Comparison of ENCODE assay signal across 29 mouse cellular contexts in genomic region chr10:44039185-44039584, GRCm38 (mm10).
DNase-seq lines count a peak whose midpoint lies in the region; ATAC-seq and TF ChIP-seq lines count a peak whose summit lies in the region.
"Had no signal": no experiment of that assay in that cellular context is flagged by ENCODE, and none has a peak within 500 bp of the region (broad histone marks: within the 10 kb centered on the region; RNA-seq: fewer than 3 reads in every experiment).

No protein-coding gene starts in this region.

- H3K36me3 ChIP-seq in stomach, postnatal 0 days (ENCODE audit: control insufficient read depth, insufficient read depth, low read length) = no peaks in the 10 kb centered on the region
- H3K36me3 ChIP-seq: embryonic facial prominence, embryonic 10.5 days; embryonic facial prominence, embryonic 13.5 days; forebrain, embryonic 15.5 days; heart, embryonic 12.5 days; heart, embryonic 15.5 days had no signal

- TF ChIP-seq CTCF in gastrocnemius, adult 2 months (IDR thresholded peaks at IDR 0.05) = no peak
- TF ChIP-seq CTCF in stomach, postnatal 0 days (IDR thresholded peaks at IDR 0.05; ENCODE audit: low read depth) = no peak

- no peaks in the 10 kb centered on the region for H3K4me1 ChIP-seq in stomach, postnatal 0 days (replicated peaks; ENCODE audit: control insufficient read depth, insufficient read depth)
- H3K4me1 ChIP-seq: forebrain, embryonic 15.5 days; heart, embryonic 12.5 days; heart, embryonic 15.5 days had no signal

- no peaks in the 10 kb centered on the region for H3K9me3 ChIP-seq in stomach, postnatal 0 days (ENCODE audit: control insufficient read depth, low read length)
- H3K9me3 ChIP-seq: embryonic facial prominence, embryonic 10.5 days; embryonic facial prominence, embryonic 13.5 days; forebrain, embryonic 15.5 days; heart, embryonic 12.5 days; heart, embryonic 15.5 days had no signal

- H3K4me2 ChIP-seq in stomach, postnatal 0 days (replicated peaks; ENCODE audit: low read depth) = no peak overlapping the region
- H3K4me2 ChIP-seq: forebrain, embryonic 15.5 days; heart, embryonic 12.5 days; heart, embryonic 15.5 days; hindbrain, embryonic 14.5 days had no signal

- intact Hi-C loops in heart, postnatal 14 days (cut with DNase I) = no loop called here
- intact Hi-C loops in gastrocnemius, adult 2 months (cut with DNase I) = no loop called here

- H3K4me3 ChIP-seq in gastrocnemius, adult 2 months = no peak overlapping the region
- H3K4me3 ChIP-seq in stomach, postnatal 0 days (ENCODE audit: low read depth, low read length) = no peak overlapping the region
- H3K4me3 ChIP-seq: embryonic facial prominence, embryonic 10.5 days; embryonic facial prominence, embryonic 13.5 days; erythroblast, embryonic 14.5 days; forebrain, embryonic 15.5 days; heart, embryonic 12.5 days; heart, embryonic 15.5 days had no signal

- DNase-seq in heart, adult 11 months = peak; percentile 23
- no peak for DNase-seq in heart, postnatal 14 days
- peak; percentile 65 for DNase-seq in adipocyte (ENCODE audit: low spot score)
- peak; percentile 91 for DNase-seq in gonadal fat pad, adult 2 months (ENCODE audit: low read depth)
- DNase-seq in kidney, postnatal 10 days = no peak
- no peak for DNase-seq in gastrocnemius, adult 2 months
- no peak for DNase-seq in stomach, postnatal 0 days (ENCODE audit: low spot score)
- DNase-seq: adrenal gland, adult 2 months; adrenal gland, postnatal 36 days; cerebellum, adult 2 months; cerebellum, postnatal 10 days; cerebellum, postnatal 36 days; embryo, embryonic 11 days; gastrocnemius, postnatal 10 days; gastrocnemius, postnatal 36 days; heart, adult 18-20 months; heart, postnatal 10 days; heart, postnatal 4 days; kidney, adult 18-20 months had no signal

- TF ChIP-seq EP300 in stomach, postnatal 0 days (optimal IDR thresholded peaks at IDR 0.05) = no peak

- H3K27ac ChIP-seq in gastrocnemius, adult 2 months = no peak overlapping the region
- no peak overlapping the region for H3K27ac ChIP-seq in stomach, postnatal 0 days (replicated peaks)
- H3K27ac ChIP-seq: embryonic facial prominence, embryonic 10.5 days; embryonic facial prominence, embryonic 13.5 days; forebrain, embryonic 15.5 days; heart, embryonic 15.5 days; hindbrain, embryonic 14.5 days; hindbrain, postnatal 0 days had no signal

- ATAC-seq in stomach, postnatal 0 days (ENCODE audit: low FRiP score, low TSS enrichment) = no peak
- ATAC-seq: forebrain, embryonic 15.5 days; hindbrain, postnatal 0 days; intestine, embryonic 16.5 days; Patski had no signal

- H3K27me3 ChIP-seq in stomach, postnatal 0 days (ENCODE audit: control insufficient read depth, insufficient read depth, low read length) = no peaks in the 10 kb centered on the region
- H3K27me3 ChIP-seq: embryonic facial prominence, embryonic 13.5 days; forebrain, embryonic 15.5 days; heart, embryonic 12.5 days; heart, embryonic 15.5 days; Patski had no signal

- no peak overlapping the region for H3K9ac ChIP-seq in stomach, postnatal 0 days (ENCODE audit: low read length)
- H3K9ac ChIP-seq: embryonic facial prominence, embryonic 13.5 days; forebrain, embryonic 15.5 days; heart, embryonic 12.5 days; heart, embryonic 15.5 days; hindbrain, embryonic 14.5 days had no signal

- WGBS in stomach, postnatal 0 days = 75% methylated on average over 2 of the region's 2 CpGs

Comparison
In these comparisons a context has a peak if more than half of its experiments do, and no peak if none do; other contexts are left out.
1. DNase-seq: peak in heart, adult 11 months (single experiment), adipocyte (single experiment) and gonadal fat pad, adult 2 months (single experiment); none in heart, postnatal 14 days (0 of 2), kidney, postnatal 10 days (single experiment), gastrocnemius, adult 2 months (single experiment) and stomach, postnatal 0 days (single experiment).